Mouse (Mus musculus) cerebellum, postnatal 4 days (tissue): ENCODE measurements around the gene Egfl8.

Source experiments
- DNase-seq, 2 experiments: peaks; one replicate each; pipeline ENCODE4 v3.0.0; 2022; ENCODE audit warnings: low spot score in 2 of 2, mixed read lengths in 1 of 2

Gene Egfl8

DNA sequence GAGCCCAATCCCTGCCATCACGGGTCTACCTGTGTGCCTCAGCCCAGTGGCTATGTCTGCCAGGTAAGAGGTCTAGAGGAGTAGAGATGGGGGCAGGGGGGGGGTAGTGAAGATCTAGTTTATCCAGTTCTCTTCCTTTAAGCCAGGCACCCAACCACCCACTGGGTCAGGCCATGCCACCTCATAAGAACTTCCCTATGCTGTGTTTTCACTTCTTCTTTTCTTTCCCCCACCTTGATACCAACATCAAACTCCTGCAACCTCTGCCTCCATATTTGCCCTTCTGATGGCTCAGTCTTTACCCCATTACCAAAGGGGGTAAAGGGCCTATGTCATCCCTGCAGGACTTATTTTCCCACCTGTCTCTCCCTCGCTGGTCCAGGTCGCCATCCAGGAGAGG, 37.7 kb downstream of the Egfl8 start:
- DNase-seq, result no peak

DNA sequence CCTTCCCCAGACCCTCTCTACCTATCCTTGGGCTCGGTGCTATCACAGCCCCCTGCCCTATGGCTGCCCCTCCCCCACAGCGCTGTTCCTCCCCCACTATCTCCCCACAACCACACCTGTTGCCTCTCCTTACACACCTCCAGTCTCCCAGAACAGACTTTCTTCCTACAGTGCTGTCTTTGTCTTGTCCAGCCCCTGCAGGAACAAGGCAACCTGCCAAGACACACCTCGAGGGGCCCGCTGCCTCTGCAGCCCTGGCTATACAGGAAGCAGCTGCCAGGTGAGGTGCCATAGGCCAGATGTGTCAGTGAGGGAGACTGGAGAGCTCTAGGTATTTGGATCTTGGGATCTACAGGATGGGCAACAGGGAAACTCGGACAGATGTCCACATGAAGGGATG, 39.2 kb downstream of the Egfl8 start:
- DNase-seq, result no peak

DNA sequence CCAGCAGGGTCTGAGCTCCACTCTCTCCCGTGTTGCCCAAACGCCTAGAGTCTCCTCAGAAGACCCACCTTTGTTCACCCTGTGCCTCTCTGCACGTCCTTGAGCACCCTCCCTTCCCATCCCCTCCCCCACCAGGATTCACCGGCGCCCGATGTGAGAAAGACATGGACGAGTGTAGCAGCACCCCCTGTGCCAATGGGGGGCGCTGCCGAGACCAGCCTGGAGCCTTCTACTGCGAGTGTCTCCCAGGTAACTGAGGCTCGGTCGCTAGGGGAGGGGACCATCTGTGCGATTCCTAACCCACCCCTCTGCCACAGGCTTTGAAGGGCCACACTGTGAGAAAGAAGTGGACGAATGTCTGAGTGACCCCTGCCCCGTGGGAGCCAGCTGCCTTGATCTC, 43.4 kb downstream of the Egfl8 start:
- DNase-seq, result no peak

DNA sequence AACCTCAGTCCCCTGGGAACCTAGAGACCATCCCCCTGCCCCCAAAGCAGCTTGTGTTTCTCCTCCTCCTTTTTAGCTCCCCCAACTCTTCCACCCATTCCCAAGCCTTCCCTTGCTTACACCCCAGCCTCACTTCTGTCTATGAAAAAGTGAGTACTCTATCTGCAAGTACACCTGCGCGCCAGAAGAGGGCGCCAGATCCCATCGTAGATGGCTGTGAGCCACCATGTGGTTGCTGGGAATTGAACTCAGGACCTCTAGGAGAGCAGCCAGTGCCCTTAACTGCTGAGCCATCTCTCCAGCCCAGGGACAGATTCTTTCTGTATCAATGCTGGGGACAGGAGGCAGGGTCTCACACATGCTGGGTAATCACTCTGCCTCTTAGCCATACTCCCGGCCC, 43.9 kb downstream of the Egfl8 start:
- DNase-seq, result no peak

DNA sequence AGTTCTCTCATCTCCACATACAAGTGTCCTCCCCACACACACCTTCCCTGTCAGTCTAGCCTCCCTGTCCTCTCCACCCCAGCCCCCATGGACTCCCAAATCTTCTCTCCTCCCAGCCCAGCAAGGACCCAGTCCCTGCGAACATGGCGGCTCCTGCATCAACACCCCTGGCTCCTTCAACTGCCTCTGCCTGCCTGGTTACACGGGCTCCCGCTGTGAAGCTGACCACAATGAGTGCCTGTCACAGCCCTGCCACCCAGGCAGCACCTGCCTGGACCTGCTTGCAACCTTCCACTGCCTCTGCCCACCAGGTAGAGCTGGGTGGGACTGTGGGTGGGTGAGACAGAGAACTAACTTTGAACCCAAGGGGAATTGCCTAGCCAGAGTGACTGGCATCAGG, 45.9 kb downstream of the Egfl8 start:
- no peak for DNase-seq

DNA sequence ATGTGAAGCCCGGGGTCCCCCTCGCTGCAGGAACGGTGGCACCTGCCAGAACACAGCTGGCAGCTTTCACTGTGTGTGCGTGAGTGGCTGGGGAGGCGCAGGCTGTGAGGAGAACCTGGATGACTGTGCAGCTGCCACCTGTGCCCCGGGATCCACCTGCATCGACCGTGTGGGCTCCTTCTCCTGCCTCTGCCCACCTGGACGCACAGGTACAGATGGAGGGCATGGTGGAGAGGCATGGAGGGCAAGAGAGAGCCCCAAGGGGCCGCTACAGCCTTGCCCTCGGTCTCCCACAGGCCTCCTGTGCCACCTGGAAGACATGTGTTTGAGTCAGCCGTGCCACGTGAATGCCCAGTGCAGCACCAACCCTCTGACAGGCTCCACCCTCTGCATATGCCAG, 47.4 kb downstream of the Egfl8 start:
- DNase-seq, result no peak

DNA sequence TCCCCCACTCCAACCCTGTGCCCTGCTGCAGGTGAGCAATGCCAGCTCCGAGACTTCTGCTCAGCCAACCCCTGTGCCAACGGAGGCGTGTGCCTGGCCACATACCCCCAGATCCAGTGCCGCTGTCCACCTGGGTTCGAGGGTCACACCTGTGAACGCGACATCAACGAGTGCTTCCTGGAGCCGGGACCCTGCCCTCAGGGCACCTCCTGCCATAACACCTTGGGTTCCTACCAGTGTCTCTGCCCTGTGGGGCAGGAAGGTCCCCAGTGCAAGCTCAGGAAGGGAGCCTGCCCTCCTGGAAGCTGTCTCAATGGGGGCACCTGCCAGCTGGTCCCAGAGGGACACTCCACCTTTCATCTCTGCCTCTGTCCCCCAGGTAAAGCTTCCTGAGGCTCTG, 48.5 kb downstream of the Egfl8 start:
- DNase-seq, result no peak

DNA sequence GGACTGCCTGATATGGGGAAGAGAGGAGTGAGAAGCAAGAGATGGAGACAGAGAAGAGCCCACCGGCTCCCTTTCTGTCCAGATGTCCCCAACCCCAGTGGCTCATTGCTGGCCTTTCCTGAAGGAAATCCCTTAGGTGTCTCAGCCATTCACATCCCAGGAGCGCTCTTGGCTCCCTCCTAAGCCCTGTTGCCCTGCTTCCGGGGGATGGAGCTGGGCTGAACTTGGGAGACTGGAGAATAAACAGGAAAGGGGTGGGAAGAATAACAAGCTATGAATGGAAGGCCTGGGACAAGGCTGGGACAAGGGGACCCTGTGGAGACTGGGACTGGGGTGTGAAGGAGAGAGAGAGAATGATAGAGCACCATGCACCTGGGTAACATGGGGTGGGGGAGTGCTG, 51.0 kb downstream of the Egfl8 start:
- no peak for DNase-seq

DNA sequence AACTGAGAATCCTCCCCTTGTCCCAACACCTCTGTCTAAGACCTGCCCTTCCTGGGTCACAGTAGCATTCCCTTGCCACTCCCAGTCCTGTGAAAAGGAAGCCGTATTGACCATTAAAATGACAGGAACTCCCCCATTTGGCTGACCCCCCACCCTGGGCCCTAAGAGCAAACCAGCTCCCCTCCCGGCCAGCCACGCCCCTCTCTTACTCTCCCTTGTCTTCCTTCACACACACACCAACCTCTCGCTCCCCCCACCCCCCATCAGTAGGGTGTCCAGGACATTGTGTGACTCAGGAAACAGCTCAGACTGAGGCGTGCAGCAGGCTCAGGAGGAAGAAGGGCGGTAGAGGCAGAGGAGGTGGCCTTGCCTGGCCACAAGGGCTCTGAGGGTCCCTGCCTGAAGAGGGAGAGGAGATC, 51.8 kb downstream of the Egfl8 start, which contains the start of gene Notch4:
TSS of gene Notch4 (plus strand) at position 266 of the 419 bp plus-strand sequence.
- no peak for DNase-seq

DNA sequence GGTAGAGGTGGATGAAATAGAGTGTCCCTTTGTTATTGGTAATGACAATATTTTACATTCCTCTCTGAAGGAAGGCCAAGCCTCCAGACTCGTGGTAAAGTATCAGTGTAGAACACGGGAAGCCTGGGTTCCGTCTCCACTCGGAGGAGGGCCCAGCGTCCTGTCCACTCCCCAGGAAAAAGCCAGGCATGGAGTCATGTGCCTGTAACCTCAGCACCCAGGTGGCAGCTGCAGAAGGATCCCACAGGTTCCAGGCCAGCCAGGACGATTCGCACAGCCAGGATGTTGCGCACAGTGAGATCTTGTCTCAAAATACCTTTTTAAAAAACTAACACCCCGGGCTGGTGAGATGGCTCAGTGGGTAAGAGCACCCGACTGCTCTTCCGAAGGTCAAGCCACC, 52.4 kb downstream of the Egfl8 start:
- no peak for DNase-seq
